2 mouse cellular contexts compared by ENCODE assay signal in the genomic region with DNA sequence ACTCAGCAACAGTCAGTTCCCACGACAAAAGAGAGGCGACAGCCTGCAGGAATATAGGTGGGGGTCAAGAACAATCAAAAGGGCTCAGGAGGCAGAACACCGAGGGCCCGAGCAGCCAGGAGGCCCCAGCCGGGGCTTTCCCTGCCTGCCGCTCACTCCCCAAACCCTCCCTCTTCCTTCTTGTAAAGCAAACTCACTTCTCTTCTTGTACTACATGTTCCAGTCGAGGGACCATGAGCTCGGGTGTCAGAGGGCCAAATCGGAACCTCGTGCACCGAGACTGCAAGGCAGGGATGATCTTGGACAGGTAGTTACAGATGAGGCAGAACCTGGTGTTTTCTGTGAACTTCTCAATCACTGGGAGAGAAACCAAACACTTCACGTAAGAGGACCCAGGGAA.
TF ChIP-seq lines count a peak whose summit lies in the region.

No protein-coding gene starts in this region.

TF ChIP-seq in CH12.LX, 34 proteins besides CTCF, POLR2A, EP300 and RAD21 (continued from another document):
- TF ChIP-seq GABPA (IDR thresholded peaks at IDR 0.05; ENCODE audit: insufficient replicate concordance, low read depth, low read length): no peak
- 0 out of 2 replicates have a peak, but pooled peaks have one; percentile 51 for TF ChIP-seq RCOR1 (conservative IDR thresholded peaks at IDR 0.05; ENCODE audit: low read depth, low read length)
- TF ChIP-seq KAT2A (IDR thresholded peaks at IDR 0.05; ENCODE audit: insufficient replicate concordance, low read length): 0 out of 2 replicates have a peak, but pooled peaks have one; percentile 17
- 0 out of 2 replicates have a peak, but pooled peaks have one; percentile 20 for TF ChIP-seq BHLHE40 (IDR thresholded peaks at IDR 0.05; ENCODE audit: low read depth, low read length)
- TF ChIP-seq MXI1 (IDR thresholded peaks at IDR 0.05; ENCODE audit: low read depth, low read length): peak; percentile 84
- peak; percentile 64; the same call in 1 of the 2 replicates for TF ChIP-seq IRF4 (IDR thresholded peaks at IDR 0.05; ENCODE audit: low read depth, low read length)
- TF ChIP-seq ETS1 (conservative IDR thresholded peaks at IDR 0.05; ENCODE audit: low read depth, low read length): 0 out of 2 replicates have a peak, but pooled peaks have one; percentile 38
- TF ChIP-seq UBTF (IDR thresholded peaks at IDR 0.05; ENCODE audit: low read depth, low read length): peak; percentile 86
- no peak for TF ChIP-seq ZNF384 (IDR thresholded peaks at IDR 0.05; ENCODE audit: low read depth, low read length)
- TF ChIP-seq ZC3H11A (IDR thresholded peaks at IDR 0.05; ENCODE audit: low read depth, low read length): no peak
- no peak for TF ChIP-seq JUND (conservative IDR thresholded peaks at IDR 0.05; ENCODE audit: low read depth, low read length)
- peak; percentile 54; the same call in 1 of the 2 replicates for TF ChIP-seq ELF1 (IDR thresholded peaks at IDR 0.05; ENCODE audit: low read depth, low read length)
- TF ChIP-seq USF1 (IDR thresholded peaks at IDR 0.05; ENCODE audit: low read depth, low read length): no peak
- peak; percentile 88 for TF ChIP-seq MAZ (IDR thresholded peaks at IDR 0.05; ENCODE audit: low read depth, low read length)
- TF ChIP-seq TBP (conservative IDR thresholded peaks at IDR 0.05; ENCODE audit: low read depth, low read length): peak; percentile 66; the same call in 1 of the 2 replicates
- no peak for TF ChIP-seq JUN (IDR thresholded peaks at IDR 0.05; ENCODE audit: insufficient read depth, low read depth, low read length)
- TF ChIP-seq NELFE (IDR thresholded peaks at IDR 0.05; ENCODE audit: low read depth, low read length): no peak
- peak; percentile 89 for TF ChIP-seq MYC (IDR thresholded peaks at IDR 0.05; ENCODE audit: low read depth, low read length)
- peak; percentile 17; the same call in 1 of the 2 replicates for TF ChIP-seq SMC3 (IDR thresholded peaks at IDR 0.05; ENCODE audit: low read depth, low read length)
- TF ChIP-seq HCFC1 (IDR thresholded peaks at IDR 0.05; ENCODE audit: low read depth, low read length): 0 out of 2 replicates have a peak, but pooled peaks have one; percentile 14
- TF ChIP-seq SIN3A (IDR thresholded peaks at IDR 0.05; ENCODE audit: low read length): peak; percentile 59; the same call in 1 of the 2 replicates
- TF ChIP-seq MEF2A (IDR thresholded peaks at IDR 0.05; ENCODE audit: borderline replicate concordance, low read depth, low read length): peak; percentile 69; the same call in 1 of the 2 replicates
- no peak for TF ChIP-seq PAX5 (IDR thresholded peaks at IDR 0.05; ENCODE audit: low read length)
- no peak for TF ChIP-seq CHD2 (IDR thresholded peaks at IDR 0.05; ENCODE audit: low read length)
- no peak for TF ChIP-seq MAFK (IDR thresholded peaks at IDR 0.05; ENCODE audit: insufficient replicate concordance, low read length)
- TF ChIP-seq TCF12 (IDR thresholded peaks at IDR 0.05; ENCODE audit: low read depth, low read length): 0 out of 2 replicates have a peak, but pooled peaks have one; percentile 45
- no peak for TF ChIP-seq E2F4 (IDR thresholded peaks at IDR 0.05; ENCODE audit: insufficient replicate concordance, low read depth, low read length)
- no peak for TF ChIP-seq POLR2AphosphoS2 (IDR thresholded peaks at IDR 0.05; ENCODE audit: low read depth, low read length)
- TF ChIP-seq NRF1 (IDR thresholded peaks at IDR 0.05; ENCODE audit: low read depth, low read length): no peak
- TF ChIP-seq ZKSCAN1 (IDR thresholded peaks at IDR 0.05; ENCODE audit: borderline replicate concordance, low read depth, low read length): no peak
- TF ChIP-seq ZMIZ1 (IDR thresholded peaks at IDR 0.05; ENCODE audit: low read depth, low read length): peak; percentile 43; the same call in 1 of the 2 replicates
- TF ChIP-seq MAX (IDR thresholded peaks at IDR 0.05; ENCODE audit: low read length): peak; percentile 77

TF ChIP-seq in myocyte, 11 proteins besides CTCF, POLR2A, EP300 and RAD21 (continued from another document):
- no peak for TF ChIP-seq MYOG (IDR thresholded peaks at IDR 0.05; ENCODE audit: control insufficient read depth in 1 of 3, insufficient read depth in 1 of 3, insufficient read length in 2 of 3, low read depth in 2 of 3)
